Mouse (Mus musculus): ENCODE data around the gene Ccdc85c. TPM values are rescaled to one million over a fixed set of nuclear protein-coding genes. Genes with fewer than 3 reads are reported as not detected.

Ccdc85c gene
- polyA plus RNA-seq, 1 experiment: 22.5 TPM

- H3K4me1 ChIP-seq (ENCODE audit: control insufficient read depth, insufficient read depth, low read length): no peaks in the 10 kb centered on the region
- H3K4me3 ChIP-seq (replicated peaks; ENCODE audit: extremely low read depth, low read depth, low read length): no peak overlapping the region
- DNase-seq: no peak
- TF ChIP-seq CTCF (IDR thresholded peaks at IDR 0.05; ENCODE audit: insufficient read depth, low read length) (no peak), POLR2A (IDR thresholded peaks at IDR 0.05; ENCODE audit: borderline replicate concordance, extremely low read depth, low read depth, low read length) (no peak)
Observed at GRCm38 (mm10) chr12:108159863-108160262, 115.4 kb downstream of the Ccdc85c start.

Other genes starting within 250 kb of the Ccdc85c start
- gene Setd3, start 96.1 kb downstream of the Ccdc85c start, polyA plus RNA-seq (2012; rRNA removed): 19.8 and 28.4 TPM in 2 replicates
- gene Ccnk, start 95.8 kb downstream of the Ccdc85c start, polyA plus RNA-seq (2012; rRNA removed): 11.1 and 15.8 TPM in 2 replicates
- 1.3 and 1.8 TPM in 2 replicates for gene Hhipl1, start 30.8 kb upstream of the Ccdc85c start, polyA plus RNA-seq (2012; rRNA removed)
- gene Cyp46a1, start 59.0 kb upstream of the Ccdc85c start, polyA plus RNA-seq (2012; rRNA removed): 1.6 and 3.0 TPM in 2 replicates
- gene Eml1, start 95.5 kb upstream of the Ccdc85c start, polyA plus RNA-seq (2012; rRNA removed): 51.5 and 70.6 TPM in 2 replicates